Mouse (Mus musculus) cortical plate, adult 2 months (tissue): ENCODE measurements at regions not wholly inside any gene's neighbourhood (a gene's known extent, or its start where the extent isn't known, plus 50 kb on each side); places are given as distances from the start of the nearest gene placed in this dataset.

Experiments
- H3K27ac ChIP-seq: fragments of 200-500 bp; 2 replicates; pipeline ENCODE4 v1.5.1; 2012; ENCODE audit warnings: low read length, control low read depth, inconsistent platforms; ENCODE audit not compliant: insufficient read depth
- H3K4me1 ChIP-seq: fragments of 200-500 bp; 2 replicates; pipeline ENCODE4 v1.6.1; 2011; ENCODE audit warnings: low read length; ENCODE audit not compliant: control insufficient read depth, insufficient read depth
- H3K4me3 ChIP-seq: fragments of 200-500 bp; 2 replicates; pipeline ENCODE4 v1.5.1; 2011; ENCODE audit warnings: mild to moderate bottlenecking, low read length, control low read depth; ENCODE audit not compliant: insufficient read depth
- CTCF ChIP-seq: fragments of 200-500 bp; IDR thresholded peaks from 2 replicates; pipeline ENCODE4 v1.5.1; 2011; ENCODE audit warnings: mild to moderate bottlenecking, control low read depth, low read length; ENCODE audit not compliant: insufficient read depth; ENCODE audit errors: extremely low read depth
- POLR2A ChIP-seq: fragments of 200-500 bp; IDR thresholded peaks from 2 replicates; pipeline ENCODE4 v1.6.1; 2011; ENCODE audit warnings: mild to moderate bottlenecking, low read length, control low read depth; ENCODE audit not compliant: insufficient read depth; ENCODE audit errors: extremely low read depth

DNA sequence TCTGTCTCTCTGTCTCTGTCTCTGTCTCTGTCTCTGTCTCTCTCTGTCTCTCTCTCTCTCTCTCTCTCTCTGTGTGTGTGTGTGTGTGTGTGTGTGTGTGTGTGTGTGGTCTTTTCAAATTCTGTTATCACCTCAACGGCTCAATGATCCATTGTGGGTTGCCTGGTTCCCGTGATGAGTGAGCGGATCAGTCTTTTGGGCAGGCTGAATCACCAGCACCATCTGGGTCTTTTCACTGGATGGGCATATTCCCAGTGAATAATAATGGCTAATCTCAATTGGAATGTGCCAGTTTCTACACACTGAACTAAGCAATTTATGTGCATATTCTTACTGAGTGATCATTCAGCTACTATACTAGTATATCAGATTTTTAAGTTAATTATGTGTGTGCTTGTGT, 216.4 kb downstream of the Lmx1a start:
- H3K4me3 ChIP-seq = no peak overlapping the region
- H3K4me1 ChIP-seq = no peaks in the 10 kb centered on the region
- no peak overlapping the region for H3K27ac ChIP-seq
- TF ChIP-seq POLR2A (no peak), CTCF (no peak)

DNA sequence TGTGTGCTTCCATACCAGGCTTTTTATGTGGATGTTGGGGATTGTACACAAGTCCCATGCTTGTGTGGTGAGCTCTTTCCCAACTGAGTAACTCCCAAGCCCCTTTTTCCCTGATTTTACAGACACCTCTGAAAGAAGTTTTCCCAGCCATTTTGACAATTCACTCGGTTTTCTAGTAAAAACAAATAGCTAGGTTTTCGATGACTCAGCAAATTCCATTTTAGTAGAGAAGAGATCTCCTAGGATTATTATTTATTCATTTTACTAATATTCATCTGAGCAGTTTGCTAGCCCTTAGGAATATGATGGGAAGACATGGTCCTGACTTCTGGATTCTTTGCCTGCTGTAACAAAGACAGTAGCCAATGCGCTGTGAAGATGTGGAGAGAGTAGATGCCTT, 223.0 kb downstream of the Lmx1a start:
- Histone ChIP-seq H3K4me1 (no peaks in the 10 kb centered on the region), H3K4me3 (no peak overlapping the region), H3K27ac (no peak overlapping the region)
- TF ChIP-seq POLR2A = no peak
- TF ChIP-seq CTCF = no peak

DNA sequence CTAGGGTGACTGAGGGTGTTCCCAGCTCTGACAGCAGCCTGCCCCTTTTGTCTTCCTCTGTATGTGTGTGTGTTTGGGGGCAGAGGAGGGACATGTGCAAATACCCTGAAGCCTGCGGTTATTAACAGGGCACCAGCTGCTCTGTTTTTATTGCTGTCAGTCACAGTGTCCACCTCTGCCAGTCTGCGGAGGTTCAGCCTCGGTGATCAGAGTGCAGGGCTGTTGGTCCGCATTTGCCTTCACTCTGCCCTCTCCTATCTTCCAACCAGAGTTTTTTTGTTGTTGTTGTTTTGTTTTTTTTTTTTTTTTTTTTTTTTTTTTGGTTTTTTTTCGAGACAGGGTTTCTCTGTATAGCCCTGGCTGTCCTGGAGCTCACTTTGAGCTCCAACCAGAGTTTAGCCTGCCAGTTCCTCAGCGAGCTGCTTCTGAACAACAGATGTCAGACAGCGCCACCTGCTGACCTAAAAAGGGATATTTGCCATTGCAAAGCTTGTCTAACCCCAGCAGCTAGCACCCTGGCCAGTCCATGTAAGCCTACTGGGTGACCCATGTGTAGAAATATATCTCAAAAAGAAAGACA, 226.0 kb downstream of the Lmx1a start:
- TF ChIP-seq POLR2A = no peak
- TF ChIP-seq CTCF = peak; percentile 92

DNA sequence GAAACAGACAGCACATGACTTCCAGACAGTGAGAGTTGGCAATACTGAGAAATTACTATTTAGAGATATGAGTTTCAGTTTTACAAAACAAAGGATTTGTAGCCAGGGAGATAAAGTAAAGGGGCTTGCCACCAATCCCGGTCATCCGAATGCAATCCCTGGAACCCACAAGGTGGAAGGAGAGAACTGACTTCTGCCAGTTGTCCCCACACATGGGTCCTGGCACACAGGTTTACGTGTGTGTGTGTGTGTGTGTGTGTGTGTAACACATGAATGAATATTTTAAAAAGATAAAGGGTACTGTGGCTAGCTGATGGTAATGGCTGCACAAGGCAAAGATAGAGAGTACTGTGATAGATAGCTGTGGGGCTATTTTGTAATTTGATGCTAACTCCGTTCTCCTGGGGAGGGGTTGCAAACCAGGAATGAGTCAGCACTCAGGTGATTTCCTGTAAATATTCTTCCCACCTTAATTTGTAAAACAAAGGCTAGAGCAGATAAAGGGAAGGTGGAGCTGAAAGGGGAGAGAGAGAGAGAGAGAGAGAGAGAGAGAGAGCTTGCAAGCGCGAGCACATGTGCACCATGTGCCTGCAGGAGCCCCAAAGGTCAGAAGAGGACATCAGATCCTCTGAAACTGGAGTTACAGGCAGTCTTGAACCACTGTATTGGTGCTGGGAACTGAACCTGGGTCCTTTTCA, 226.7 kb downstream of the Lmx1a start:
- Histone ChIP-seq H3K4me3 (no peak overlapping the region), H3K27ac (no peak overlapping the region), H3K4me1 (no peaks in the 10 kb centered on the region)
- TF ChIP-seq POLR2A = no peak
- TF ChIP-seq CTCF = no peak

More for the DNA sequence above, 226.0 kb downstream of the Lmx1a start:
- H3K4me1 ChIP-seq = no peaks in the 10 kb centered on the region
- no peak overlapping the region for H3K4me3 ChIP-seq
- H3K27ac ChIP-seq = no peak overlapping the region

DNA sequence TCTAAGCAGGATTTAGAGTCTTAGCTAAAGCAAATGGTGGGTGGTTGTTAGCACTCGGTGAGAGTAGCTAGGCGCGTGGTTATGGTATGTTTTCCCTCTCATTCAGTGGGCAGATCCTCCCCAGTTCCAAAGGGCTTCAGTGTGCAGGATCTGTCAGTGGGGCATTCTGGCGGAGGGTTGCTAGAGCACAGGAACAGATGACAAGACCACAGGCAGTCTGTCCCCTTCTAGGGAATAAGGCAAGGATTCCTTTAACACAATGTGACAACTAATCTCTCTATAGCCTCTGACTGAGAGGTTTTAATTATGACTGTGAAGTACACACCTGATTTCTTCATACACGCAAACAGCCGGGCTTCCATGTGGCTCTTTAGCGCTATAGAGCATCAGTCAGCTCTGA, 233.9 kb downstream of the Lmx1a start:
- no peaks in the 10 kb centered on the region for H3K4me1 ChIP-seq
- TF ChIP-seq CTCF (no peak), POLR2A (no peak)

DNA sequence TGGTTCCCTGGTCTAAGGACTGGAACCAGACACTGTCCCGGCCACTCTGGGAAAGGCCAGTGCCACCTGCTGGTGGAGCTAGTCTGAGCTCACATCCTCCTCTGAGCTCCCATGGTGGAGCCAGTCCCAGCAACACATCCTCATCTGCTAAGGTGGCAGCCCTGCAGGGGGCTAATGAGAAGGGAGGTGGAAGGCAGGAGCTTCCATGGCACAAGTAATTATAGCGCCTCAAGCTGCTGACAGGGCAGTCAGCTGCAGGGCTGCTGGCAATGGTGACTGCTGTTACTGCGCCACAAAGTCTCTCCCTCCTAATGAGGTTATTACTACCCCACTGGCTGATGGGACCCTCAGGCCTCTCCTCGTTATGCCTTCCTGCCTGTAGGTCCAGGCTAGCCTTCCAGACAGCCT, 239.0 kb downstream of the Lmx1a start:
- H3K4me3 ChIP-seq = no peak overlapping the region
- H3K4me1 ChIP-seq = no peaks in the 10 kb centered on the region
- TF ChIP-seq CTCF (0 out of 2 replicates have a peak, but pooled peaks have one; percentile 6), POLR2A (no peak)
- H3K27ac ChIP-seq = no peak overlapping the region

More for the DNA sequence above, 233.9 kb downstream of the Lmx1a start:
- no peak overlapping the region for H3K27ac ChIP-seq
- no peak overlapping the region for H3K4me3 ChIP-seq

DNA sequence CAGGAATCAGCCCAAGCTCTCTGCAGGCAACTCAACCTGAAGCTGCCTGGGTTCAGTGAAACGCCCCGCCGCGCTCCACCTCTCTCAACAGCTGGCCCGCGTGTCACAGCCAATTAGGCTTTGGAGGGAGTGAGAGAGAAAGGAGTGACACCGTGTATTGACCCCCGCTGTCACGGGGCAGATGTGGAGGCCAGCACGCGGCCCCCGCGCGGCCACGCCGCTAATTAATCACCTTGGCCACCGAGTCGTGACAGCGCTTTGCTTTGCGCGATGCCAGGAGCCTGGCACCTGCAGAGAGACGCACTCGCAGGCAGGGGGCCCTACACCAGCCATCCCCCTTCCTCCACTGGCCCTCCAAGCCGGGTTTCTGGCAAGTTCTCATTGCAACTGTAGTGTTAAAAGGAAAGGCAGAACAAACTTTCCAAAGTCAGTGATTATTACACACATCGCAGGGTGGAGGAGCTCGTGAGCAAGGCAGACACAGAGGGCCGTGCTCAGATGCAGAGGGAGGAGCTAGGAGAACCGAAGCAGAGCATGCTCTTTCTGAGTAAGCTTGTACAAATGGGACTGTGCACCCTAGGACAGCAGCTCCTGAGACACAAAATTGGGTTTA, 240.8 kb downstream of the Lmx1a start:
- no peak overlapping the region for H3K27ac ChIP-seq
- TF ChIP-seq POLR2A = no peak
- TF ChIP-seq CTCF = peak; percentile 44
- no peak overlapping the region for H3K4me3 ChIP-seq
- H3K4me1 ChIP-seq = no peaks in the 10 kb centered on the region

DNA sequence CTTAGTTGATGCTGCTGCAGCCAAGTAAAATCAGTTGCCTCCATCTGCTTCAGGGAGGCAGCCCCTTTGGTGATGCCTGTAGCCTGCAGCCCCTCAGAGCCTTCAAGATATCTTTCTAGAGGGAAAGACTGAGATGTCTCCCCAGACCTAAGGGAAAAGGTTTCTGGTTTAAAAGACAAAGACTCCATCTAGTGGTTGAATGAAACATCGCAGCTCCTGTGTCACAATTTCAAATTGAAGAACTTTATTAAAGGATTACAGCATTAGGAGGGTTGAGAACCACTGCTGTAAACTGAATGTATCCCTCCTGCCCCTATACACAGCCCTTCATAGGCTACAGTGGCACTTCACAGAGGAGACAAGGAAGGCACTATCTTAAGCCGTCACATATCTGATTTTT, 243.1 kb downstream of the Lmx1a start:
- Histone ChIP-seq H3K4me1 (no peaks in the 10 kb centered on the region), H3K4me3 (no peak overlapping the region), H3K27ac (no peak overlapping the region)
- TF ChIP-seq CTCF = peak; percentile 13; the same call in 1 of the 2 replicates
- TF ChIP-seq POLR2A = no peak

DNA sequence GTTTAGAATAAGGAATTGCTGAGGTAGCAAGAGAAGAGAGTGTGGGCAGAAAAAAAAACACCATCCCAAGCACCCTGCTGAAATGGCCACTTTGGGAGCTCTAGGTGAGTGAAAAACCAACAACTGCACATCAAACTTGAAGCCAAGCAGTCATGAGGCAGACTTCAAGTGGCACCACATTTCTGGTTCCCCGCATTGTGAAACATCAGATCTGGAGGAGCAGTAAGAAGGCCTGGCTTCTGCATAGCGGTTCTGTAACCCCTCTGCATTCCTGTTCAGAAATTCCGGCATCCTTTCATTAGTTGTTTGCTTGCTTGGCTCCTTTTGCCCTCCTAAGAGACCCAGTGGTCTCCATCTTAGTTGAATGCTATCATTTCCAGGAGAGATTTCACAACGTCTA, 247.7 kb downstream of the Lmx1a start:
- Histone ChIP-seq H3K4me3 (no peak overlapping the region), H3K4me1 (no peaks in the 10 kb centered on the region), H3K27ac (no peak overlapping the region)
- TF ChIP-seq CTCF (no peak), POLR2A (no peak)

DNA sequence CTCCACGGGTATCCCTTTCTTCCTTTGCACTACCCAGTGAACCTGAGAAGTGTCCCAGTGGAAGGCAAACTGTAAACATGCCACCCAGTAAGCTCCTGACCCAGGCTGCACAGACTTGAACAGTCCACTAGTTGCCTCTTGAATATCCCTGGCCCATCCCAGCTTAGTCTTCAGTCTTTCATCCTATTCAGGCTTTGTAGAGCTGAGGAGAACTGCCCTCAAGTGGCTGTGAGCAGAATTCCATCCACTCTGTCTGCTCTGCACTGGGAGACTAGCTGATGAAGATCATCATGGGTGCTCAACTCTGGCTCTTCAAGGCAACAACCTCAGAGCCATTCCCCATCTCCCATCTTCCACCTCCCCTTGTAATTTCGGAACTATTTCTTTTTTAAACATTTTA, 249.1 kb downstream of the Lmx1a start:
- TF ChIP-seq CTCF (no peak), POLR2A (no peak)
- H3K27ac ChIP-seq = no peak overlapping the region

More for the DNA sequence above, 249.1 kb downstream of the Lmx1a start:
- H3K4me1 ChIP-seq = peaks cover 1% of the 10 kb centered on the region; the same call in 1 of the 2 replicates
- H3K4me3 ChIP-seq = no peak overlapping the region
